Mouse (Mus musculus) heart, adult 11 months (tissue): ENCODE measurements around the gene Marco.

Experiments
- DNase-seq: peaks from one replicate; pipeline ENCODE4 v3.0.0; 2022

Marco gene

GRCm38 (mm10) chr1:120435591-120435990 lies 69.2 kb downstream of the Marco start:
- no peak for DNase-seq

DNA sequence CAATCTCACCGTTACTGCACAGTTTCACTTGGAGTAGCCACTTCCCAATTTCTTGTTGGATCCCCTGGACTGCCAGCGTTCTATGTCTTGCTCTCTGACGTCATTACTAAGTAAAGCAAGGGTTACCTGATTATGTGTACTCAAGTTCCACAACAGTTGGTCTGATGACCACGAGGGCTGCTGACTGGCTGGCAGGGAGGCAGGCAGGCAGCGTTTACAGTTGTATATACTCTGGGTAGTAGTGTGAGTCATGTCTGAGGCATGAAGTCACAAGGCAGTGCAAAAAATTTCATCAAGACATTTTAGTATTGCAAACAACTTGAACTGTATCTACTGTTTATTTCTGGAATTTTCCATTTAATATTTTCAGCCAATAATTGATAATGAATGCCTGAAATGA lies 74.7 kb downstream of the Marco start:
- DNase-seq: no peak

- DNase-seq: peak; percentile 81
Observed at GRCm38 (mm10) chr1:120425587-120425986, 79.2 kb downstream of the Marco start.
